Mouse (Mus musculus) erythroblast, embryonic 14.5 days (primary cell): ENCODE results near the gene Znrf3.

Source experiments
- GATA1 ChIP-seq: IDR thresholded peaks from 2 replicates; pipeline ENCODE4 v1.6.1; 2012; ENCODE audit warnings: low read length, inconsistent platforms, mixed read lengths
- TAL1 ChIP-seq: IDR thresholded peaks from 3 replicates; pipeline ENCODE4 v1.6.1; 2012; ENCODE audit warnings: low read length, inconsistent platforms, mixed read lengths

DNA sequence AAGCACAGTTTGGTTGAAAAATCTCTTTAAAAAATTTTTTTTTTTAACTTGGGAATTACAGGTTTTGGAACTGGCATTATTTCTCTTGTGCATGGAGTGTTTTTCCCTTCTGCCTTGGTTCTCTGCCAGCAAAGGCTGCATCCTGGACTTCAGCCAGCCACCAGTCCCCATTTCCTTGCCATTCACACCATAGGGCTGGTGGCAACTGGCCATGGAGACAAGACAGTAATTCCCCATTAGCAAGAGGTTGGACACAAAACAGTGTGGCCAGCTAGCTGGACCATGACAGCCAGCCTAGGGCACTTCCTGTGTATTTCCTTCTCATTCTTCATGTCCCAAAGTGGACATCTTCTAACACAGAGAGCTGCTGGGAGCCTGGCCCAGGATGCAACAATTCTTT is 129.9 kb downstream of the Znrf3 start:
- no peak for TF ChIP-seq GATA1
- TF ChIP-seq TAL1, result no peak
